Mouse (Mus musculus): ENCODE measurements around the gene Zdhhc21. TPM values are rescaled to one million over a fixed set of nuclear protein-coding genes. Genes with fewer than 3 reads are reported as not detected.
A peak's percentile ranks its signal among the peaks of the same experiment; 100 is the strongest.

Gene Zdhhc21
- polyA plus RNA-seq (2014; fragmentation: Nextera tagmentation; extraction: Ambion mirVana), result 20.2 and 20.8 TPM in 2 replicates

DNA sequence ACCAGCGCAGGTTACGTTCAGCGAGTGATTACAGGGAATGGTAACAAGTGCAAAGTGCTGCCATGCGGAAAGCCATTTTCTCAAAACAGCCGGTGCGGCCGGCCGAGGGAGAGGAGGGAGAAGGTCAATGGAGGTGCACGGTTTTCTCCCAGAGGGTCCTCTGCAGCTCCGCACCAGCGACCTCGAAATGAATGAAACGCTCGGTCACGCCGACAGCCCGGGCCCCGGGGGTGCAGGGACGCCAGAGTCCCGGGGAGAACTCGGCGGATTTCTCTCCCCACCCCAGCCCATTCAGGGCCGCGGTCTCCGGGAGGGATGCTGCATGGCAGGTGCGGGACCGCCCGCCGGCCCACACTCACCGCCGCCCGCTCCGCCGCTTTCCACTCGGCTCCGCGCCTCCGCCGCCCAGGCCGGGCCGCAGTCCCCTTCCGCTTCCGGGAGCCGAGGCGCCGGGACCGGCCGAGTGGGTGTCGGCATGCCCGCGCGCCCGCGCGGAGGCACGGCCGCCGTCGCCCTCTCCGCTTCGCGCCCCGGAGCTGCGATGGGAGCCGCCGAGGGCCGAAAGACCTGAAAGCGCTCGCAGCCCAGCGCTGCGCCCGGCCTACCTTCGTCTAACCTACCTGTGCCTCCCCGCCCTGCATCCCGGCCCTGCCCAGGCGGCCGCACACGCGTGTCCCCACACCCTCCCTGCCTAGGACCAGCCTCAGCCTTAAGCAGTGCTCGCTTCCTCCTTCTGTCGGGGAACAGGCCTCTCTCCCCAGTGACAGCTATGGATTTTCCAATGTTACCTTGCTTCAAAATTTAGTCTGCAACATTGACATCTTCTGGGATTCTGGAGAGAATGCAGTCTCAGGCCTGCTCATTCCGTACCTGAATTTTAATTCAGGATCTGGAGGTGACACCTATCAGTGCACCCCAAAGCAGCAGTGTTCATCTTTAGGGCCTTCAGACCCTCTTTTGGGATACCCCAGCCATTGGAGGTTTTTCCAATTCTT is at the start of gene Zdhhc21:
Zdhhc21 (minus strand) TSS at position 828 of the 995 bp plus-strand sequence.
- peak within 1 kb of the TSS; percentile 78 for H3K9ac ChIP-seq (replicated peaks; ENCODE audit: low read depth, low read length)
- H3K4me3 ChIP-seq (ENCODE audit: low read depth, low read length), result peak within 1 kb of the TSS; percentile 84
- H3K9me3 ChIP-seq (ENCODE audit: control insufficient read depth, low read depth, low read length), result no peaks in the 10 kb centered on the region

DNA sequence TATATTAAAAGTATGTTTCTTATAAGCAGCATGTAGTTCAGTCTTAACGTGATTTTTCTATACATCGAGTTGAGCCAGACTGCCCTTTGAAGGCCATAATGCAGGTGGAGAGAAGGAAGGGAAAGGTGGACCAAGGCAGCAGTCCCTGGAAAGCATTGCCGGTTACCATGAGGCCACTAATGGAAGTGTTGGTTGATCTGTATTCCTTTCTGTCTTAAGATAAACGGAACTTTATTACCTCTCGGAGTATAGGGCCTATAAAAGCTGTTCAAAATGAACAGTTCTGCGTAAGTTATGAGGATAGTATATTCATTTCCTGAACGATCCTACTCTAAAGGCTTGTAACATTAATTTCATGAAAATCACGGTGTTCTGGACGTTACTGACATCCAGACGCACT is 35.5 kb upstream of the Zdhhc21 start:
- H3K9ac ChIP-seq (replicated peaks; ENCODE audit: low read depth, low read length), result no peak overlapping the region
- peaks cover 5% of the 10 kb centered on the region; the same call in 1 of the 2 replicates for H3K4me1 ChIP-seq (ENCODE audit: control insufficient read depth, insufficient read depth, low read length)
- H3K27me3 ChIP-seq (ENCODE audit: control insufficient read depth, insufficient read depth, low read length), result no peaks in the 10 kb centered on the region
- no peaks in the 10 kb centered on the region for H3K9me3 ChIP-seq (ENCODE audit: control insufficient read depth, low read depth, low read length)
- no peaks in the 10 kb centered on the region for H3K36me3 ChIP-seq (ENCODE audit: control insufficient read depth, insufficient read depth, low read length)
- H3K4me2 ChIP-seq (replicated peaks; ENCODE audit: low read depth, low read length), result no peak overlapping the region
- no peak overlapping the region for H3K4me3 ChIP-seq (ENCODE audit: low read depth, low read length)
- 67% methylated on average over 10 of the region's 10 CpGs for WGBS
- H3K27ac ChIP-seq (ENCODE audit: low read length), result no peak overlapping the region
- no peak for ATAC-seq (ENCODE audit: insufficient number of reproducible peaks, insufficient read depth, low FRiP score, low read depth)

More for the DNA sequence above, at the start of gene Zdhhc21:
- Histone ChIP-seq H3K27me3 (ENCODE audit: control insufficient read depth, insufficient read depth, low read length) (no peaks in the 10 kb centered on the region), H3K4me2 (replicated peaks; ENCODE audit: low read depth, low read length) (peak within 1 kb of the TSS; percentile 67), H3K27ac (ENCODE audit: low read length) (peak within 1 kb of the TSS; percentile 71; the same call in 1 of the 2 replicates), H3K4me1 (ENCODE audit: control insufficient read depth, insufficient read depth, low read length) (no peaks in the 10 kb centered on the region), H3K36me3 (ENCODE audit: control insufficient read depth, insufficient read depth, low read length) (no peaks in the 10 kb centered on the region)
- WGBS, result under 1% methylated on average over 75 of the region's 82 CpGs
- peak; percentile 93 for ATAC-seq (ENCODE audit: insufficient number of reproducible peaks, insufficient read depth, low FRiP score, low read depth)

DNA sequence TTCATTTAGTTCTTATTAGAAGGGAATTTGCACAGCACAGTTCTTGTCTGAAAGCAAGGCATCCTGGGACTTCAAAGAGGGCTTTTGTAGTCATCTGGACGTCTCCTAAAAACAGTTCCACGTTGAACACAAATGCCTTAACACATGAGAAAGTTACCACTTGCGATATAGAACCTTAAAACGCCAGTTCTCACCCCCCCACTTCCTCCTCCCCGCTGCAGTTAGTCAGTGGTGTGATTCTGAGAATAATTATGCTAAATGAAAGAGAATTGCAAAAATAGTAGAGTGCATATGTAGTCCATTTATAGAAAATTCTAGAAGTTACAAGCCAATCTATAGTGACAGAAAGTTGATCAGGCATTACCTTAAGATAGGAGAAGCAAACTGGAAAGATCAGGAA is 32.5 kb upstream of the Zdhhc21 start:
- WGBS, result 79% methylated on average over 5 of the region's 5 CpGs
- H3K9me3 ChIP-seq (ENCODE audit: control insufficient read depth, low read depth, low read length), result no peaks in the 10 kb centered on the region
- no peak for ATAC-seq (ENCODE audit: insufficient number of reproducible peaks, insufficient read depth, low FRiP score, low read depth)
- H3K4me3 ChIP-seq (ENCODE audit: low read depth, low read length), result no peak overlapping the region
- no peaks in the 10 kb centered on the region for H3K36me3 ChIP-seq (ENCODE audit: control insufficient read depth, insufficient read depth, low read length)
- no peak overlapping the region for H3K9ac ChIP-seq (replicated peaks; ENCODE audit: low read depth, low read length)
- H3K4me1 ChIP-seq (ENCODE audit: control insufficient read depth, insufficient read depth, low read length), result peaks cover 12% of the 10 kb centered on the region
- H3K27me3 ChIP-seq (ENCODE audit: control insufficient read depth, insufficient read depth, low read length), result no peaks in the 10 kb centered on the region
- H3K4me2 ChIP-seq (replicated peaks; ENCODE audit: low read depth, low read length), result no peak overlapping the region
- peak overlapping the region; percentile 56; the same call in 1 of the 2 replicates for H3K27ac ChIP-seq (ENCODE audit: low read length)

DNA sequence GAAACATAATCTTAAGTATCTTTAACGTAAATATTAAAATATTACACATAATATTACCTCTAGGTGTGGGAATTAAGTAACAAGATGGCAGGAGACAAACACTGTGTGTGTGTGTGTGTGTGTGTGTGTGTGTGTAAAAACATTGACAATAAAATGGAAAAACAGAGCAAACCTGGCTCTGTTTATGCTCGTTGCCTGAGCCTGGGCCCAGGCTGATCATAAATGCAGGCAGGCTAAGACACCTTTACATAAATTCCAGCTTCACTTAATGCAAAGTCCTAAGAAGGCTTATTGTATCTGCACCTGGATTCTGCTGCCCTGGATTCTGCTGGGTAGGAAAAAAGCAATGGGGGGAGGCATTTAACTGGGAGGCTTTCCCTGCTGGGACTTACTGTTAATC is 31.8 kb upstream of the Zdhhc21 start:
- Histone ChIP-seq H3K4me1 (ENCODE audit: control insufficient read depth, insufficient read depth, low read length) (peaks cover 12% of the 10 kb centered on the region), H3K9ac (replicated peaks; ENCODE audit: low read depth, low read length) (no peak overlapping the region), H3K9me3 (ENCODE audit: control insufficient read depth, low read depth, low read length) (no peaks in the 10 kb centered on the region), H3K27ac (ENCODE audit: low read length) (peak overlapping the region; percentile 56; the same call in 1 of the 2 replicates), H3K27me3 (ENCODE audit: control insufficient read depth, insufficient read depth, low read length) (no peaks in the 10 kb centered on the region), H3K4me3 (ENCODE audit: low read depth, low read length) (no peak overlapping the region), H3K4me2 (replicated peaks; ENCODE audit: low read depth, low read length) (no peak overlapping the region), H3K36me3 (ENCODE audit: control insufficient read depth, insufficient read depth, low read length) (no peaks in the 10 kb centered on the region)
- WGBS, result 73% methylated on average over 2 of the region's 2 CpGs
- ATAC-seq (ENCODE audit: insufficient number of reproducible peaks, insufficient read depth, low FRiP score, low read depth), result no peak

DNA sequence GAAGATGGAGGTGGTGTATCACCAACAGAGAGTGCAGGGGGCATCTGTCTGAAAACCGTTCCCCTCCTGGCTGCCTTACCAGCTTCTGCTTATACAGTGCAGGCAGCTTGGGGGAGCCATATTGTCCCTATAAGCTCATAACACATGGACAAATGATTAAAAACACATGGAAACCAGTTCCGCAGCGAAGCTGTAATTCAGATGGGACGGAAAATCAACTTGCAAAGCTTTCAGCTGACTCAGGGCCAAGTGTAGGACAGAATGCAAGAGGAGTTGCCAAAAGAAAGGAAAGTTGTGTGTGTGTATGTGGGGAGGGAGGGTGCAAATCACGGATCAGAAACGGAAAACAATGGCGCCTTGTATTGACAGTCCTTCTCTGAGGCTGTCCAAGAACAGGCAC is 31.3 kb upstream of the Zdhhc21 start:
- ATAC-seq (ENCODE audit: insufficient number of reproducible peaks, insufficient read depth, low FRiP score, low read depth), result peak; percentile 78; the same call in 1 of the 2 replicates
- Histone ChIP-seq H3K9ac (replicated peaks; ENCODE audit: low read depth, low read length) (no peak overlapping the region), H3K27ac (ENCODE audit: low read length) (peak overlapping the region; percentile 58; the same call in 1 of the 2 replicates), H3K4me2 (replicated peaks; ENCODE audit: low read depth, low read length) (no peak overlapping the region), H3K36me3 (ENCODE audit: control insufficient read depth, insufficient read depth, low read length) (no peaks in the 10 kb centered on the region), H3K4me1 (ENCODE audit: control insufficient read depth, insufficient read depth, low read length) (peaks cover 12% of the 10 kb centered on the region), H3K4me3 (ENCODE audit: low read depth, low read length) (no peak overlapping the region), H3K27me3 (ENCODE audit: control insufficient read depth, insufficient read depth, low read length) (no peaks in the 10 kb centered on the region), H3K9me3 (ENCODE audit: control insufficient read depth, low read depth, low read length) (no peaks in the 10 kb centered on the region)
- WGBS, result 48% methylated on average over 7 of the region's 7 CpGs

DNA sequence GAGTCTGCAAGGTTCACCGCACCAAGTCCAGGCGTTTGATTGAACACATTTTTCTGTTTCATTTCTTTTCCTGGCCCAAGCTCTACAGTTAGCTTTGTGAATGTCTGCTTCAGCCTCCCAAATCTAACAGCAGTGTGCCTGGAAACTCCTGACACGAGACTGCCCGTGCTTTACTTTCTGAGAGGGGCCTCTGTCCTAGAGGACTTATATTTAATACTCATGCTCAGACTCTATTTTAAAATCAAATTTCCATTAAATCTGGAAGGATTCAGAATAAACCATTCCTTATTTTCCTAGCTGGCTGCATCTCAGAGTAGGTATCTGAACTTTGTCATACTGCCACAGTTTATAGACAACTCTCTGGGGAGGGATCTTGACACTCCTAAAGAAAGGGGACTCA is 30.8 kb upstream of the Zdhhc21 start:
- WGBS, result 55% methylated on average over 4 of the region's 4 CpGs
- Histone ChIP-seq H3K4me1 (ENCODE audit: control insufficient read depth, insufficient read depth, low read length) (peaks cover 12% of the 10 kb centered on the region), H3K4me2 (replicated peaks; ENCODE audit: low read depth, low read length) (no peak overlapping the region)

DNA sequence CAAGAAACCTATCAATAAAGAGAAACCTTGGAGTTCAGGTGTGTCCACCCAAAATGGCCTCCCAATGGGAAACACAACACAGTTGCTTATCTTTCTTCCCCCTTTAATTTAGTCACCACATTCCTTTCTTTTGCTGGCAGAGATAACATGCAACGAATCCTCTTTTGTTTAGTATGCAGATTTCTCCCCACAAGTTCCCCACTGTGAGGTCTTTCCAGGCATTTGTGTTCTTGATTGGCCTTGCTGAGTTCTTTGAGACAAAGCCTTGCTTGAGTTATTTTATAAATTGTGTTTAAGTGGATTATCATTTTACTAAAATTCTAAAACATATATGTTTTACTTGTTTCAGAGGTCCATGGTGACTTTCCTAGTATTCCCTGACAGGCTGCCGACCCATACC is 26.4 kb upstream of the Zdhhc21 start:
- Histone ChIP-seq H3K4me3 (ENCODE audit: low read depth, low read length) (no peak overlapping the region), H3K4me1 (ENCODE audit: control insufficient read depth, insufficient read depth, low read length) (peaks cover 10% of the 10 kb centered on the region), H3K4me2 (replicated peaks; ENCODE audit: low read depth, low read length) (no peak overlapping the region), H3K36me3 (ENCODE audit: control insufficient read depth, insufficient read depth, low read length) (no peaks in the 10 kb centered on the region), H3K9me3 (ENCODE audit: control insufficient read depth, low read depth, low read length) (no peaks in the 10 kb centered on the region), H3K27ac (ENCODE audit: low read length) (no peak overlapping the region), H3K27me3 (ENCODE audit: control insufficient read depth, insufficient read depth, low read length) (no peaks in the 10 kb centered on the region), H3K9ac (replicated peaks; ENCODE audit: low read depth, low read length) (no peak overlapping the region)
- no peak for ATAC-seq (ENCODE audit: insufficient number of reproducible peaks, insufficient read depth, low FRiP score, low read depth)
- 50% methylated on average over 2 of the region's 2 CpGs for whole genome bisulfite sequencing

More for the DNA sequence above, 30.8 kb upstream of the Zdhhc21 start:
- Histone ChIP-seq H3K9me3 (ENCODE audit: control insufficient read depth, low read depth, low read length) (no peaks in the 10 kb centered on the region), H3K9ac (replicated peaks; ENCODE audit: low read depth, low read length) (no peak overlapping the region), H3K36me3 (ENCODE audit: control insufficient read depth, insufficient read depth, low read length) (no peaks in the 10 kb centered on the region), H3K27ac (ENCODE audit: low read length) (peak overlapping the region; percentile 58), H3K27me3 (ENCODE audit: control insufficient read depth, insufficient read depth, low read length) (no peaks in the 10 kb centered on the region), H3K4me3 (ENCODE audit: low read depth, low read length) (no peak overlapping the region)
- peak; percentile 53; the same call in 1 of the 2 replicates for ATAC-seq (ENCODE audit: insufficient number of reproducible peaks, insufficient read depth, low FRiP score, low read depth)

DNA sequence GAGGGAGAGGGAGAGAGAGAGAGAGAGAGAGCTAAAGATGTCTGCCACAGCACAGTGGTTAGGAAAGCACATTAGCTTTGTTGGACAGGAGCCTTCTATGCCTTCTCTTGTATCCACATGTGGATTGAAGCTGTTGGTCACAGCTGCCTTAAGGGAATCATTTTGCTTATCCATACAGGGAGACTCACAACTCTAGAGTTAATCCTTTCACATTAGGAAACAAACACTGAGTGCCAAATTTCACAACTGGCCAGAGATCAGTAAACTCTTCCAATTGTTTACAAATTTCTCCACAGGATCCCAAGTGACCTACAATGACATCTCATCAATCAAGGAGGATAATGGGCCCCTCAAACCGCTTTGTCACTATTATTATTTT is 25.8 kb upstream of the Zdhhc21 start:
- no peaks in the 10 kb centered on the region for H3K36me3 ChIP-seq (ENCODE audit: control insufficient read depth, insufficient read depth, low read length)
- H3K4me2 ChIP-seq (replicated peaks; ENCODE audit: low read depth, low read length), result no peak overlapping the region
- no peak overlapping the region for H3K4me3 ChIP-seq (ENCODE audit: low read depth, low read length)
- ATAC-seq (ENCODE audit: insufficient number of reproducible peaks, insufficient read depth, low FRiP score, low read depth), result no peak; the same call in 1 of the 2 replicates
- no peaks in the 10 kb centered on the region for H3K27me3 ChIP-seq (ENCODE audit: control insufficient read depth, insufficient read depth, low read length)
- no peak overlapping the region for H3K27ac ChIP-seq (ENCODE audit: low read length)
- no peaks in the 10 kb centered on the region for H3K9me3 ChIP-seq (ENCODE audit: control insufficient read depth, low read depth, low read length)
- no peak overlapping the region for H3K9ac ChIP-seq (replicated peaks; ENCODE audit: low read depth, low read length)
- H3K4me1 ChIP-seq (ENCODE audit: control insufficient read depth, insufficient read depth, low read length), result peaks cover 10% of the 10 kb centered on the region; the same call in 1 of the 2 replicates
- 21% methylated on average over 1 of the region's 1 CpGs for WGBS
